In the genomic region with DNA sequence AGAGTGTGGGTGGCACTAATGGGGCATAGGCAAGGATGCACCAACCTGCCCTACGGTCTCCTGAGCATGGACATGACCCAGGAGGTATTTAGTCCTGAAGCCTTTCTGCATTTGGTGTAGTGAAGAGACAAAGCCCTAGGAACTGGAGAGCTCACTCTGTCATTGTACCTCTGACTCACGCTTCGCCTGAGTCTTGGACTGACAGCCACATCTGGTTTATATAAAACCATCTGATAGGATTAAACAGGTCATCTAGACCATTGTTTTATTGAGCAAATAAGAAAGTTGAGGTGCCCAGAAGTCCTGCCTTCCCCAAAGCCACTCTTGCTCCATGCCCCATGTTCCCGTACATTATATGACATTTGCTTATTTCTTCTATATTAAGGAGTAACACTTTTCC, we compare ENCODE assay signal across 26 mouse cellular contexts.
DNase-seq lines count a peak whose midpoint lies in the region; ATAC-seq and TF ChIP-seq lines count a peak whose summit lies in the region.
"Had no signal": no experiment of that assay in that cellular context is flagged by ENCODE, and none has a peak within 500 bp of the region (broad histone marks: within the 10 kb centered on the region; RNA-seq: fewer than 3 reads in every experiment).

No protein-coding gene starts in this region.

- ATAC-seq in embryonic facial prominence, embryonic 15.5 days (ENCODE audit: insufficient number of reproducible peaks, low FRiP score, low TSS enrichment, low read depth) = no peak
- no peak for ATAC-seq in limb, embryonic 15.5 days (ENCODE audit: insufficient number of reproducible peaks, low FRiP score, low TSS enrichment, low read depth)
- ATAC-seq: forebrain, embryonic 16.5 days; intestine, embryonic 16.5 days; midbrain, embryonic 15.5 days; Patski had no signal

- no peaks in the 10 kb centered on the region for H3K27me3 ChIP-seq in C2C12 (ENCODE audit: control insufficient read depth, insufficient read depth, insufficient read length)
- no peaks in the 10 kb centered on the region for H3K27me3 ChIP-seq in embryonic facial prominence, embryonic 10.5 days (replicated peaks; ENCODE audit: low read depth, poor library complexity, severe bottlenecking)
- no peaks in the 10 kb centered on the region for H3K27me3 ChIP-seq in embryonic facial prominence, embryonic 15.5 days
- no peaks in the 10 kb centered on the region for H3K27me3 ChIP-seq in limb, embryonic 15.5 days
- H3K27me3 ChIP-seq: CH12.LX; hindbrain, embryonic 13.5 days; lung, embryonic 15.5 days; midbrain, embryonic 15.5 days; Patski had no signal

- DNase-seq in embryonic facial prominence, embryonic 10.5 days (ENCODE audit: low spot score) = no peak
- DNase-seq in kidney, postnatal 4 days = no peak
- DNase-seq in left cerebral cortex, adult 8-10 months (ENCODE audit: low spot score in 2 of 2) = no peak
- DNase-seq in heart, adult 9 months (ENCODE audit: low spot score in 2 of 2) = no peak
- DNase-seq: adrenal gland, postnatal 36 days; B cell, adult 2 months; cerebellum, adult 18-20 months; cerebellum, postnatal 10 days; heart, postnatal 36 days; kidney, postnatal 14 days; left cerebral cortex, postnatal 4 days; spleen, adult 18-20 months; thymus, postnatal 14 days had no signal

- H3K79me3 ChIP-seq in C2C12 (ENCODE audit: low read depth) = peaks cover 23% of the 10 kb centered on the region

- no peak overlapping the region for H3K9ac ChIP-seq in embryonic facial prominence, embryonic 15.5 days
- no peak overlapping the region for H3K9ac ChIP-seq in limb, embryonic 15.5 days
- H3K9ac ChIP-seq: hindbrain, embryonic 13.5 days; lung, embryonic 15.5 days; midbrain, embryonic 15.5 days had no signal

- H3K79me2 ChIP-seq in C2C12 (ENCODE audit: control insufficient read depth, insufficient read depth) = peaks cover 87% of the 10 kb centered on the region

- peak overlapping the region; percentile 51 for H3K27ac ChIP-seq in embryonic facial prominence, embryonic 10.5 days (replicated peaks)
- peak overlapping the region; percentile 61 for H3K27ac ChIP-seq in embryonic facial prominence, embryonic 15.5 days (replicated peaks)
- H3K27ac ChIP-seq in limb, embryonic 15.5 days = peak overlapping the region; percentile 48; the same call in 1 of the 2 replicates
- H3K27ac ChIP-seq: heart, embryonic 10.5 days; hindbrain, embryonic 13.5 days; lung, embryonic 15.5 days; midbrain, embryonic 10.5 days; midbrain, embryonic 15.5 days had no signal

- no peak overlapping the region for H3K4me2 ChIP-seq in embryonic facial prominence, embryonic 15.5 days (replicated peaks)
- no peak overlapping the region for H3K4me2 ChIP-seq in limb, embryonic 15.5 days
- H3K4me2 ChIP-seq: hindbrain, embryonic 13.5 days; liver, embryonic 11.5 days; lung, embryonic 15.5 days; midbrain, embryonic 15.5 days had no signal

- no peak for TF ChIP-seq CTCF in C2C12 (IDR thresholded peaks at IDR 0.05; ENCODE audit: control insufficient read depth, insufficient read depth, insufficient read length)

- H3ac ChIP-seq in C2C12 (ENCODE audit: control insufficient read depth, insufficient read length, low read depth) = no peak overlapping the region

- peaks cover 72% of the 10 kb centered on the region for H3K4me1 ChIP-seq in embryonic facial prominence, embryonic 10.5 days
- peaks cover 69% of the 10 kb centered on the region for H3K4me1 ChIP-seq in embryonic facial prominence, embryonic 15.5 days
- peaks cover 65% of the 10 kb centered on the region for H3K4me1 ChIP-seq in limb, embryonic 15.5 days
- H3K4me1 ChIP-seq: midbrain, embryonic 15.5 days had no signal

- H3K4me3 ChIP-seq in C2C12 (ENCODE audit: insufficient read depth, poor library complexity, severe bottlenecking) = no peak overlapping the region
- H3K4me3 ChIP-seq in embryonic facial prominence, embryonic 10.5 days = no peak overlapping the region
- H3K4me3 ChIP-seq in embryonic facial prominence, embryonic 15.5 days (replicated peaks) = no peak overlapping the region
- H3K4me3 ChIP-seq in limb, embryonic 15.5 days = no peak overlapping the region
- H3K4me3 ChIP-seq: heart, embryonic 10.5 days; hindbrain, embryonic 13.5 days; lung, embryonic 15.5 days; midbrain, embryonic 10.5 days; midbrain, embryonic 15.5 days had no signal

- H3K36me3 ChIP-seq in C2C12 (ENCODE audit: control insufficient read depth, insufficient read depth) = no peaks in the 10 kb centered on the region
- H3K36me3 ChIP-seq in embryonic facial prominence, embryonic 10.5 days (replicated peaks) = no peaks in the 10 kb centered on the region
- no peaks in the 10 kb centered on the region for H3K36me3 ChIP-seq in embryonic facial prominence, embryonic 15.5 days
- H3K36me3 ChIP-seq in limb, embryonic 15.5 days = no peaks in the 10 kb centered on the region
- H3K36me3 ChIP-seq: heart, embryonic 10.5 days; hindbrain, embryonic 13.5 days; lung, embryonic 15.5 days; midbrain, embryonic 15.5 days had no signal

- H3K9me3 ChIP-seq in embryonic facial prominence, embryonic 10.5 days = no peaks in the 10 kb centered on the region
- no peaks in the 10 kb centered on the region for H3K9me3 ChIP-seq in embryonic facial prominence, embryonic 15.5 days (replicated peaks)
- H3K9me3 ChIP-seq in limb, embryonic 15.5 days = no peaks in the 10 kb centered on the region
- H3K9me3 ChIP-seq: heart, embryonic 10.5 days; hindbrain, embryonic 13.5 days; lung, embryonic 15.5 days; midbrain, embryonic 10.5 days; midbrain, embryonic 15.5 days had no signal

- 62% methylated on average over 4 of the region's 4 CpGs for WGBS in embryonic facial prominence, embryonic 10.5 days
- WGBS in embryonic facial prominence, embryonic 15.5 days = 49% methylated on average over 4 of the region's 4 CpGs
- WGBS in limb, embryonic 15.5 days = 63% methylated on average over 4 of the region's 4 CpGs

TF ChIP-seq in C2C12, 6 proteins besides CTCF, POLR2A, EP300 and RAD21:
- TF ChIP-seq MYOD1 (IDR thresholded peaks at IDR 0.05; ENCODE audit: control insufficient read depth, insufficient read length, low read depth) (peak; percentile 93), MAX (IDR thresholded peaks at IDR 0.05) (no peak)
